Mouse (Mus musculus) bone marrow, adult 2 months (tissue): Measurements from ENCODE around the gene Clec2h. TPM values are rescaled to one million over a fixed set of nuclear protein-coding genes. Genes with fewer than 3 reads are reported as not detected.

Source experiments
- H3K27ac ChIP-seq: fragments of 200-500 bp; 2 replicates; pipeline ENCODE4 v1.5.1; 2012; ENCODE audit warnings: low read depth, mild to moderate bottlenecking, control low read depth, inconsistent platforms, low read length; ENCODE audit not compliant: control insufficient read depth, poor library complexity, insufficient read depth
- H3K4me1 ChIP-seq: fragments of 200-500 bp; 2 replicates; pipeline ENCODE4 v1.6.1; 2011; ENCODE audit warnings: low read length; ENCODE audit not compliant: control insufficient read depth, insufficient read depth
- H3K4me3 ChIP-seq: fragments of 200-500 bp; replicated peaks from 2 replicates; pipeline ENCODE3; 2011; ENCODE audit warnings: mild to moderate bottlenecking, low read depth, low read length, control low read depth; ENCODE audit not compliant: control insufficient read depth
- CTCF ChIP-seq: fragments of 200-500 bp; IDR thresholded peaks from 2 replicates; pipeline ENCODE4 v1.5.1; 2011; ENCODE audit warnings: low read length, control low read depth; ENCODE audit not compliant: control insufficient read depth, insufficient read depth
- POLR2A ChIP-seq: fragments of 200-500 bp; IDR thresholded peaks from 2 replicates; pipeline ENCODE4 v1.6.1; 2011; ENCODE audit warnings: low read depth, mild to moderate bottlenecking, control low read depth, low read length, borderline replicate concordance; ENCODE audit not compliant: control insufficient read depth
- WGBS: fragments of 180-500 bp; shearing (Covaris S2); methylation state at CpG from one replicate; pipeline ENCODE4 v1.1.7; 2018; 5-methylcytosine and 5-hydroxymethylcytosine counted together
- polyA plus RNA-seq: library from polyadenylated mRNA; stranded (reverse); fragments of >200 nt; gene quantifications from 2 replicates; pipeline ENCODE4 v1.2.4, GENCODE M21; 2011; ENCODE audit warnings: low replicate concordance; ENCODE audit not compliant: missing spikeins, insufficient read depth, insufficient read length

The Clec2h gene
- polyA plus RNA-seq, 1 experiment = not detected

DNA sequence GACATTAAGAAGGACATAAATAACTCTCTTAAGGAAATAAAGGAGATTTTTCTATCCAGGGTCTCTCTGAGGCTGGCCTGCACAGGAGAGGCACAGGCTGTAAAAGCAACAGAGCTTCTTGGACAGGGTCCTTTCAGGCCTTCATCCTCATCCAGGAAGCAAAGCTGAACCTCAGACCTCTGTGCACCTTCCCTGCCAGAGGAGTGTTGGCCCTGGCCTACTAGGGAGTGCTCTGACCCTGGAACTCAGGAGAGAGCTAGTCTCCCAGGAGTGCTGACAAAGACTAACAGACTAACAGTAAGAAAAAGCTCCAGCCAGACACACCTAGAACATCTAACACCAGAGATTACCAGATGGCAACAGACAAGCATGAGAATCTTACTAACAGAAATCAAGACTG lies 17.4 kb downstream of the Clec2h start:
- Histone ChIP-seq H3K4me3 (no peak overlapping the region), H3K27ac (no peak overlapping the region), H3K4me1 (no peaks in the 10 kb centered on the region; the same call in 1 of the 2 replicates)
- no peak for TF ChIP-seq CTCF
- TF ChIP-seq POLR2A = no peak

DNA sequence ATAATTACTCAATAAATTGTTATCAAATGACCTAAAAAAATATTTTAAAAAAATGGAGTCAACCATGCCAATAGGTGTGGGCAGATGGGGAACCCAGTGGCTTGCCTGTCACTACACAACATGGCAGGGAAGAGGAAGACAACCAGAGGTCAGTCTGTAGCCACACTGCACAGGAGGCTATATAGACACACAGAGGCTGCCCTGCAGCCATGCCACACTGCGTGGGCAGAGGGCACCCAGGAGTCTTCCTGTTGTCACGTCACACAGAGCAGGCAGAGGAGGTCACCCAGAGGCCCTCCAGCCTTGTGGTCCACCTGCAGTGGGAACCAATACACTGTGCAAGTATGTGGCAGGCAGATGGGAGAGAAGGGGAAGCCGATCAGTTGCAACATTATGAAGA lies 39.5 kb downstream of the Clec2h start:
- 66% methylated on average over 3 of the region's 3 CpGs for WGBS

GRCm38 (mm10) chr6:128722959-128723358 lies 60.8 kb downstream of the Clec2h start, which contains the start of gene Klrb1:
Gene Klrb1 (minus strand): TSS chr6:128723059.
- Histone ChIP-seq H3K4me3 (no peak within 1 kb of the TSS), H3K27ac (no peak within 1 kb of the TSS), H3K4me1 (no peaks in the 10 kb centered on the region)
- no peak for TF ChIP-seq CTCF
- TF ChIP-seq POLR2A = no peak
- 72% methylated on average over 4 of the region's 4 CpGs for WGBS

More for the DNA sequence above, 39.5 kb downstream of the Clec2h start:
- Histone ChIP-seq H3K4me1 (no peaks in the 10 kb centered on the region), H3K4me3 (no peak overlapping the region), H3K27ac (no peak overlapping the region)
- no peak for TF ChIP-seq POLR2A
- TF ChIP-seq CTCF = no peak

Other genes starting within 250 kb of the Clec2h start
- gene Itfg2, start 237.5 kb upstream of the Clec2h start, polyA plus RNA-seq = 11.4 and 38.0 TPM in 2 replicates
- gene Fkbp4, start 223.7 kb upstream of the Clec2h start, polyA plus RNA-seq = 51.6 and 77.3 TPM in 2 replicates
- 1.1 and 8.5 TPM in 2 replicates for gene Pzp, start 135.7 kb upstream of the Clec2h start, polyA plus RNA-seq
- gene A2ml1, start 80.8 kb upstream of the Clec2h start, polyA plus RNA-seq = not detected in 2 replicates
- not detected in 2 replicates for gene Klrb1a, start 38.9 kb upstream of the Clec2h start, polyA plus RNA-seq
- gene Klrb1, start 60.7 kb downstream of the Clec2h start, polyA plus RNA-seq = 1.3 TPM in 1 of 2 replicates, not detected in the other
- gene Klrb1c, start 126.8 kb downstream of the Clec2h start, polyA plus RNA-seq = 0.77 and 6.6 TPM in 2 replicates
- gene Gm44511, start 163.9 kb downstream of the Clec2h start, polyA plus RNA-seq = 2.3 TPM in 1 of 2 replicates, not detected in the other
- gene Klrb1b, start 163.9 kb downstream of the Clec2h start, polyA plus RNA-seq = 0.68 TPM in 1 of 2 replicates, not detected in the other
- 2.7 and 4.9 TPM in 2 replicates for gene Clec2i, start 225.2 kb downstream of the Clec2h start, polyA plus RNA-seq
- 6.2 and 16.8 TPM in 2 replicates for gene BC035044, start 228.7 kb downstream of the Clec2h start, polyA plus RNA-seq